Mouse (Mus musculus): Measurements from ENCODE around the gene Unk.

- no peak for TF ChIP-seq CTCF (IDR thresholded peaks at IDR 0.05)
- no peak for TF ChIP-seq EP300 (IDR thresholded peaks at IDR 0.05)
Measured at GRCm38 (mm10) chr11:116045173-116045572, 15.1 kb downstream of the Unk start.

Measured in lung, postnatal 0 days (tissue).